Mouse (Mus musculus) thymus, adult 2 months (tissue): ENCODE data around the gene Etv2. TPM values are rescaled to one million over a fixed set of nuclear protein-coding genes. Genes with fewer than 3 reads are reported as not detected.

ENCODE experiments used
- DNase-seq: peaks from one replicate; pipeline ENCODE4 v3.0.0; 2021
- H3K27ac ChIP-seq: fragments of 200-500 bp; 2 replicates; pipeline ENCODE4 v1.5.1; 2012; ENCODE audit warnings: low read length, control low read depth; ENCODE audit not compliant: control insufficient read depth, insufficient read depth
- H3K27me3 ChIP-seq: fragments of 200-500 bp; 2 replicates; pipeline ENCODE4 v1.6.1; 2012; ENCODE audit warnings: mild to moderate bottlenecking, low read length, moderate library complexity, mixed read lengths; ENCODE audit not compliant: control insufficient read depth, insufficient read depth
- H3K36me3 ChIP-seq: fragments of 200-500 bp; 2 replicates; pipeline ENCODE4 v1.6.1; 2012; ENCODE audit warnings: mild to moderate bottlenecking, low read length, moderate library complexity; ENCODE audit not compliant: control insufficient read depth, insufficient read depth
- H3K4me1 ChIP-seq: fragments of 200-500 bp; replicated peaks from 2 replicates; pipeline ENCODE4 v1.6.1; 2012; ENCODE audit warnings: low read length; ENCODE audit not compliant: control insufficient read depth, insufficient read depth
- H3K4me3 ChIP-seq: fragments of 200-500 bp; 2 replicates; pipeline ENCODE4 v1.5.1; 2012; ENCODE audit warnings: mild to moderate bottlenecking, low read length, control low read depth, moderate library complexity; ENCODE audit not compliant: control insufficient read depth, insufficient read depth
- CTCF ChIP-seq: fragments of 200-500 bp; IDR thresholded peaks from 2 replicates; pipeline ENCODE4 v1.5.1; 2012; ENCODE audit warnings: mild to moderate bottlenecking, control low read depth, low read length, moderate library complexity, borderline replicate concordance; ENCODE audit not compliant: control insufficient read depth, poor library complexity, insufficient read depth; ENCODE audit errors: extremely low read depth
- POLR2A ChIP-seq: fragments of 200-500 bp; IDR thresholded peaks from 2 replicates; pipeline ENCODE4 v1.6.1; 2012; ENCODE audit warnings: mild to moderate bottlenecking, low read length, control low read depth, moderate library complexity; ENCODE audit not compliant: control insufficient read depth, poor library complexity, insufficient read depth; ENCODE audit errors: extremely low read depth
- whole genome bisulfite sequencing: fragments of 180-500 bp; shearing (Covaris S2); methylation state at CpG from one replicate; pipeline ENCODE4 v1.1.7; 2018; 5-methylcytosine and 5-hydroxymethylcytosine counted together
- polyA plus RNA-seq: library from polyadenylated mRNA; depleted of rRNA; stranded (reverse); fragments of >200 nt; gene quantifications from 2 replicates; pipeline ENCODE4 v1.2.3, GENCODE M21; 2012

Etv2 gene
- polyA plus RNA-seq, 1 experiment = not detected

- no peak for DNase-seq
- Histone ChIP-seq H3K27me3 (no peaks in the 10 kb centered on the region), H3K27ac (no peak overlapping the region), H3K36me3 (peaks cover 15% of the 10 kb centered on the region), H3K4me1 (no peaks in the 10 kb centered on the region), H3K4me3 (no peak overlapping the region)
- no peak for TF ChIP-seq POLR2A
- TF ChIP-seq CTCF = no peak
- 58% methylated on average over 2 of the region's 2 CpGs for WGBS
These were observed 21.2 kb downstream of the Etv2 start for GRCm38 (mm10) chr7:30614454-30614853.

DNA sequence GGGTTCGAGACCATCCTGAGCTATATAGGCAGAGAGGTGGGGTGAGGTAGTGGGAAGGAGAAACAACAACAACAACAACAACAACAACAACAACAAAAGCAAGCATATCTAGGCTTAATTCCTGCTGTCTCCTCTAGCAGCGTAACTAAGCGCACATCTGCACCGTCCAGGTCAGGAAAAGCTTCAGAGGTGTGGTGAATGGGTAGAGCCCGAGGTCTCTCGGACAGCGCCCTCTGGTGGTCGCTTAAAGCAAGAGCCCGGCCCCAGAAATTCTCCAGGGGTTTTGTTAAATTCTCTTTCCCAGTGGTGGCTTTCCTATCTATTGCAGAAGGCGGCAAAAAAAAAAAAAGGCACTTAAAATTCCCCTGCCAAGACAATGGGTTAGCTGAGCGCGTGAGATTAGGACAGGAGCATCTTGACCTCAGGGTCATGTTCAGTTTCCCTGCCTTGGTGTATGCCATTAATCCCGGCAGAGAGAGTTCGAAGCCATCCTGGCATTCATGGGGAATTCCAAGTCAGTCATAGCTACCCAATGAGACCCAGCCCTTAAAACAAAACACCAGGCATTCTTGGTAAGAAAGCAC, 22.0 kb downstream of the Etv2 start:
- H3K27me3 ChIP-seq = no peaks in the 10 kb centered on the region
- TF ChIP-seq POLR2A = no peak
- TF ChIP-seq CTCF = peak; percentile 72; the same call in 1 of the 2 replicates
- no peaks in the 10 kb centered on the region for H3K4me1 ChIP-seq
- H3K27ac ChIP-seq = no peak overlapping the region
- peak; percentile 60 for DNase-seq
- WGBS = 21% methylated on average over 14 of the region's 14 CpGs
- no peak overlapping the region for H3K4me3 ChIP-seq
- H3K36me3 ChIP-seq = peaks cover 8% of the 10 kb centered on the region

- no peak within 1 kb of the TSS for H3K4me3 ChIP-seq
- H3K36me3 ChIP-seq = peaks cover 8% of the 10 kb centered on the region
- DNase-seq = no peak
- 0 out of 2 replicates have a peak, but pooled peaks cover 5% of the 10 kb centered on the region for H3K4me1 ChIP-seq
- 69% methylated on average over 8 of the region's 8 CpGs for WGBS
- TF ChIP-seq POLR2A = no peak
- no peak for TF ChIP-seq CTCF
- no peaks in the 10 kb centered on the region for H3K27me3 ChIP-seq
- H3K27ac ChIP-seq = no peak within 1 kb of the TSS
These were observed 22.8 kb downstream of the Etv2 start, which contains the start of gene Upk1a for GRCm38 (mm10) chr7:30612654-30613402. Gene Upk1a, minus strand, starts transcription at chr7:30612847.

DNA sequence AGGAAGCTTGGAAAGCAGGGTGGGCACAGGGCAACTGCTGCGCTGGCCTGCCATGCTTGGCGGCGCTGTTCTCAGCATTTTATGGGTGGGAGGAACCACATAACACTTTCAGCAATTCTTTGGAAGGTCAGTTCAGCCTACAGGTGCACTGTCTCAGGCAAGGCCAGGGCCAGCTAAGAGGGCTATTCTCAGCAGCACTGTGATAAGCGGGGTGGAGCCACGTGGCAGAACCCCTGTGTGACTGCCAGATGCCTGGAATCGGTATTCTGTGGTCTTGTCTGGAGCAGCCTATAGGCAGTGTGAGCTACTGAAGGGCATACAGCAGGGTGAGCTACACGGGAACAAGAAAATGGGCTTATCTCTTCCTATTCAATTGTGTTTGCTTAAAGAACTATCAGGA, 25.6 kb downstream of the Etv2 start:
- no peak for DNase-seq
- Histone ChIP-seq H3K27me3 (no peaks in the 10 kb centered on the region), H3K27ac (no peak overlapping the region), H3K4me3 (no peak overlapping the region), H3K36me3 (no peaks in the 10 kb centered on the region), H3K4me1 (0 out of 2 replicates have a peak, but pooled peaks cover 5% of the 10 kb centered on the region)
- no peak for TF ChIP-seq CTCF
- no peak for TF ChIP-seq POLR2A
- 71% methylated on average over 7 of the region's 7 CpGs for WGBS

DNA sequence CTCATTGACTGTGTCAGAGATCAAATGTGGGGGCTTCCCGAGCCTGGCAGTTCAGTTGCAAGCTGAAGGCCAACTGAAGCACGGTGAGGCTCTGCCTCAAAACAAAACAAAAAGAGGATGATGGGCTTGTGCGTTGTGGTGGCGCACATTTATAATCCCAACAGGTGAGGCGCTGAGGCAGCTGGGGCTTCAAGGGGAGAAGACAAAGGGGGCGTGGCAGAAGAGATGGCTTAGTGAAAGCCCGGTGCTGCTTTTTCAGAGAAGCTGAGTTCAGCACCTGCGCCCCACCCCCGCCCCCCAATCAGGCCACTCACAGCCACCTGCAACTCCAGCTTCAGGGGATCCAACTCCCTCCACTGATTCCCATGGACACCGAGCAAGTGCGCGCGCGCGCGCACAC, 27.2 kb downstream of the Etv2 start:
- DNase-seq = no peak
- Histone ChIP-seq H3K27ac (no peak overlapping the region), H3K4me1 (0 out of 2 replicates have a peak, but pooled peaks cover 5% of the 10 kb centered on the region), H3K4me3 (no peak overlapping the region), H3K27me3 (no peaks in the 10 kb centered on the region), H3K36me3 (no peaks in the 10 kb centered on the region)
- no peak for TF ChIP-seq CTCF
- TF ChIP-seq POLR2A = no peak
- 67% methylated on average over 16 of the region's 16 CpGs for WGBS

- H3K36me3 ChIP-seq = no peaks in the 10 kb centered on the region
- H3K4me3 ChIP-seq = no peak overlapping the region
- no peak overlapping the region for H3K27ac ChIP-seq
- H3K4me1 ChIP-seq = 0 out of 2 replicates have a peak, but pooled peaks cover 5% of the 10 kb centered on the region
- TF ChIP-seq POLR2A = no peak
- 0 out of 2 replicates have a peak, but pooled peaks have one; percentile 56 for TF ChIP-seq CTCF
- no peaks in the 10 kb centered on the region for H3K27me3 ChIP-seq
- DNase-seq = peak; percentile 67
- WGBS = 22% methylated on average over 8 of the region's 8 CpGs
These were observed 27.8 kb downstream of the Etv2 start for GRCm38 (mm10) chr7:30607706-30608309.

- TF ChIP-seq POLR2A (no peak), CTCF (no peak)
- H3K4me1 ChIP-seq = 0 out of 2 replicates have a peak, but pooled peaks cover 5% of the 10 kb centered on the region
- H3K36me3 ChIP-seq = no peaks in the 10 kb centered on the region
- H3K27ac ChIP-seq = no peak overlapping the region
- no peak for DNase-seq
- no peak overlapping the region for H3K4me3 ChIP-seq
- WGBS = 87% methylated on average over 8 of the region's 8 CpGs
- H3K27me3 ChIP-seq = no peaks in the 10 kb centered on the region
These were observed 30.7 kb downstream of the Etv2 start for GRCm38 (mm10) chr7:30604944-30605343.
